Mouse (Mus musculus) limb, embryonic 11.5 days (tissue): ENCODE results near the gene Frmd4b. TPM values are rescaled to one million over a fixed set of nuclear protein-coding genes. Genes with fewer than 3 reads are reported as not detected.

Source experiments
- ATAC-seq: fragments of 200-750 bp; cut with Nextera tagmentation; 2 replicates; pipeline ENCODE4 v1.8.0; 2017; ENCODE audit warnings: low read depth; ENCODE audit not compliant: insufficient number of reproducible peaks, low FRiP score, low TSS enrichment
- DNase-seq: peaks from one replicate; pipeline ENCODE4 v3.0.0-alpha.2; 2015; ENCODE audit warnings: low spot score
- H3K27ac ChIP-seq: fragments of 300-500 bp; sonication (generic); replicated peaks from 2 replicates; pipeline ENCODE4 v1.5.1; 2014; ENCODE audit warnings: low read depth, mild to moderate bottlenecking, low read length
- H3K27me3 ChIP-seq: fragments of 300-500 bp; sonication (generic); 2 replicates; pipeline ENCODE4 v1.6.1; 2014; ENCODE audit warnings: mild to moderate bottlenecking, low read length, mixed read lengths; ENCODE audit not compliant: control insufficient read depth, insufficient read depth
- H3K36me3 ChIP-seq: fragments of 300-500 bp; sonication (generic); 2 replicates; pipeline ENCODE4 v1.6.1; 2014; ENCODE audit warnings: mild to moderate bottlenecking, low read length, moderate library complexity, mixed read lengths; ENCODE audit not compliant: control insufficient read depth, insufficient read depth
- H3K4me1 ChIP-seq: fragments of 300-500 bp; sonication (generic); 2 replicates; pipeline ENCODE4 v1.6.1; 2014; ENCODE audit warnings: low read length, mixed read lengths; ENCODE audit not compliant: control insufficient read depth, insufficient read depth
- H3K4me2 ChIP-seq: fragments of 300-500 bp; sonication (generic); 2 replicates; pipeline ENCODE4 v1.6.1; 2014; ENCODE audit warnings: low read depth, mild to moderate bottlenecking, moderate library complexity; ENCODE audit not compliant: severe bottlenecking
- H3K4me3 ChIP-seq: fragments of 300-500 bp; sonication (generic); 2 replicates; pipeline ENCODE4 v1.5.1; 2014; ENCODE audit warnings: low read depth, low read length
- H3K9ac ChIP-seq: fragments of 300-500 bp; sonication (generic); 2 replicates; pipeline ENCODE4 v1.6.1; 2014; ENCODE audit warnings: mild to moderate bottlenecking, low read length
- H3K9me3 ChIP-seq: fragments of 300-500 bp; sonication (generic); 2 replicates; pipeline ENCODE4 v1.6.1; 2016; ENCODE audit warnings: low read length; ENCODE audit not compliant: control insufficient read depth
- WGBS: fragments of 180-500 bp; shearing (Covaris S2); extraction: QIAGEN DNeasy Blood & Tissue Kit; methylation state at CpG from one replicate; pipeline ENCODE4 v1.1.7; 2014; 5-methylcytosine and 5-hydroxymethylcytosine counted together
- polyA plus RNA-seq: library from polyadenylated mRNA; unstranded; fragments of >200 nt; fragmentation: Nextera tagmentation; extraction: Ambion mirVana; gene quantifications from 2 replicates; pipeline ENCODE4 v1.2.1, GENCODE M21; 2014

Gene Frmd4b
- polyA plus RNA-seq, 1 experiment from 2014 or later: 12.3 TPM

DNA sequence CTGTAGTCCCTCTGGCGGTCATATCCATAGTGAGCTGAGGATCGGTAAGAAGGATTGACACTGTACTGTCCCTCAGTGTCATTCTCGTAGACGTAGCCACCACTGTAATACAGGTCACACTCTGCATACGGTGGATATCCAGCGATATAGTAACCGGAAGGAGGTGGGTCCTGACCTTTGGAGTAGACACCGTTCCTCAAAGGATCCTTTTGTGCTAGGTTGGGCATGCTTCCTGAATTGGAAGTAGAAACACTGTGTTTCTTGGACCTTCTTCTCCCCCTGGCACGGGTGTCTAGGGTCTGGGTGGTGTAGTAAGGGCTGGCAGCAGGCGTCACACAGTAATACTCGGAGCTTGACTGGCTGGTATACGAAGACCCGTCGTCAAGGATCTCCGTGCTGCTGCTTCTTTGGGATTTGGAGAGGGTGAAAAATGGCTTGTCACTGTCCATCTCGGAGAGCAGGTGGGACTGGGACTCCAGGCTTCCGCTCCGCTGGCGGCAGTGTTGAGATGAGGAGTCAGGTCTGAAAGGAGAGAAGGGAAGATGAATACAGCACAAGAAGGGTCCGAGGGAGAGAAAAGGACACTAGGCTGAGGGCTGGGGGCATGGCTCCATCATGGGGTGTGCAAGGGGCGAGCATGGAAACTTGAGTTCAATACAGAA, 321.3 kb downstream of the Frmd4b start:
- 95% methylated on average over 21 of the region's 21 CpGs for WGBS
- no peak for DNase-seq
- peaks cover 3% of the 10 kb centered on the region; the same call in 1 of the 2 replicates for H3K36me3 ChIP-seq

GRCm38 (mm10) chr6:97295416-97295815, 321.9 kb downstream of the Frmd4b start:
- Histone ChIP-seq H3K9ac (no peak overlapping the region), H3K9me3 (no peaks in the 10 kb centered on the region), H3K4me1 (no peaks in the 10 kb centered on the region), H3K4me3 (no peak overlapping the region), H3K27me3 (no peaks in the 10 kb centered on the region), H3K4me2 (no peak overlapping the region), H3K27ac (no peak overlapping the region), H3K36me3 (peaks cover 3% of the 10 kb centered on the region; the same call in 1 of the 2 replicates)
- 83% methylated on average over 9 of the region's 9 CpGs for WGBS
- no peak for DNase-seq
- ATAC-seq: no peak

More for the DNA sequence above, 321.3 kb downstream of the Frmd4b start:
- ATAC-seq: no peak
- no peaks in the 10 kb centered on the region for H3K9me3 ChIP-seq
- no peak overlapping the region for H3K4me3 ChIP-seq
- H3K4me1 ChIP-seq: no peaks in the 10 kb centered on the region
- no peak overlapping the region for H3K27ac ChIP-seq
- no peak overlapping the region for H3K4me2 ChIP-seq
- H3K27me3 ChIP-seq: no peaks in the 10 kb centered on the region
- H3K9ac ChIP-seq: no peak overlapping the region

DNA sequence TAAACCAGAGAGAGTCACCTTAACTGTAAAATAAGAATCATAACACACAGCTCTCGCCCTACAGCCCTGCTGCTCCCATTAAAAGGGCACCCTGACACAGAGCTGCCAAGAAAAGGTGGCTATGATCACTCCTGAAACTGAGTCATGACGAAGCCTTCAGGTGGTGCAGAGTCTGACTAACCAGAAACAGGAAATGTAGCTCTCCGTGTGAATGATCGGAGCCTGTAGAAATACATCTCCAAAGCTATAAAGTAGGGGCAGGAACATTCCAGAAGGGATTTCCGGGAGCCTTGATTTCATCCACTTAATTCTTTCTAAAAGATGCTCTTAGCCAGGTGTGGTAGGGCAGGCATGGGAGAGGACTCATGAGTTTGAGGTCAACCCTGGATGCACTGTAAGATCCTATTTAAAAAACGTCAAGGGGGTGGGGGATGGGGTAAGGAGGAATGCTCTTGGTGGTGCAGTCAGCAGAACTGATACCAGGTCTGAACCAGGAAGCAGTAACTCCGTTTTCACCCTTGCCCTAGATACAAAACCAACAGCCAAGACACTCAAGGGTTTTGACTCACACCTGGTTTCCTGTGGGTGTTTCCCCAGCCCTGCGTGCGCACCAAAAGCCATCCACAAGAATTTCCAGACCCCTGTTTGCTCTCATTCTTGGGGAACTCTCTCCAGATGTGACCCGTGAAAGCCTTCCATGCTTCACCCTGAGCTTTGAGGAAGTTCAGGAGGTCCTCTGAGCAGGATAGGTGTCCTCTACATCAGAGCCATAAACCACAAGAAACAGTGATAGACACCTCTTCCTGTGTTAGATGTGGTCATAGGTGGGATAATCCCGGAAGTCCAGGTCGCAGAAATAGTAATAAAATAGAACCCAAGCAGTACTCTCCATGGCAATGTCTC, 323.4 kb downstream of the Frmd4b start:
- DNase-seq: no peak
- peaks cover 4% of the 10 kb centered on the region; the same call in 1 of the 2 replicates for H3K4me1 ChIP-seq
- H3K36me3 ChIP-seq: peaks cover 3% of the 10 kb centered on the region; the same call in 1 of the 2 replicates
- H3K27me3 ChIP-seq: no peaks in the 10 kb centered on the region
- H3K27ac ChIP-seq: no peak overlapping the region
- no peak overlapping the region for H3K4me2 ChIP-seq
- no peak for ATAC-seq
- H3K9ac ChIP-seq: no peak overlapping the region
- 84% methylated on average over 12 of the region's 12 CpGs for WGBS
- no peaks in the 10 kb centered on the region for H3K9me3 ChIP-seq
- no peak overlapping the region for H3K4me3 ChIP-seq

GRCm38 (mm10) chr6:97292894-97293293, 324.4 kb downstream of the Frmd4b start:
- H3K36me3 ChIP-seq: peaks cover 3% of the 10 kb centered on the region; the same call in 1 of the 2 replicates
- H3K9ac ChIP-seq: no peak overlapping the region
- H3K27ac ChIP-seq: no peak overlapping the region
- no peak for ATAC-seq
- H3K4me1 ChIP-seq: peaks cover 4% of the 10 kb centered on the region; the same call in 1 of the 2 replicates
- H3K4me3 ChIP-seq: no peak overlapping the region
- no peak overlapping the region for H3K4me2 ChIP-seq
- no peaks in the 10 kb centered on the region for H3K9me3 ChIP-seq
- no peak for DNase-seq
- WGBS: 75% methylated on average over 5 of the region's 5 CpGs
- H3K27me3 ChIP-seq: no peaks in the 10 kb centered on the region

DNA sequence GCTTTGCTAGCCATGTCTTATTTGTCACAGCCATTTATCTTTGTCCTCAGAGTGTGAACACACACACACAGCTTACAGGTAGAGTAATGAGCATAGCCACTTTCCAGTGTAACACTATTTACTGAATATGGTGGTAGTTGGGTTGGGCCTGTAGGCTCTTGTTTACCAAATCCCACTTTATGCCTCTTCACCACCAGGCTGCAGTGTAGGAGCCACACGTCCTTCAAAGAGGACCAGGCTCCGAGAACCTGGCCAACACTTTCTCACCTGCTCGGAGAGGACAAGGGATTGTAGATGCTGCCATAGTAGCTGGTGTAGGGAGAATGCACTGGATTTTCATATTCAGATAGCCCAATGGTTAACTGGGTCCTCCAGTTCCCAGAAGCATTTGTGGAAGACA, 325.2 kb downstream of the Frmd4b start:
- ATAC-seq: no peak
- Histone ChIP-seq H3K36me3 (peaks cover 3% of the 10 kb centered on the region; the same call in 1 of the 2 replicates), H3K27ac (no peak overlapping the region), H3K27me3 (no peaks in the 10 kb centered on the region), H3K4me2 (no peak overlapping the region), H3K9ac (no peak overlapping the region), H3K9me3 (no peaks in the 10 kb centered on the region), H3K4me3 (no peak overlapping the region), H3K4me1 (peaks cover 4% of the 10 kb centered on the region; the same call in 1 of the 2 replicates)
- no peak for DNase-seq
- WGBS: 89% methylated on average over 3 of the region's 3 CpGs

DNA sequence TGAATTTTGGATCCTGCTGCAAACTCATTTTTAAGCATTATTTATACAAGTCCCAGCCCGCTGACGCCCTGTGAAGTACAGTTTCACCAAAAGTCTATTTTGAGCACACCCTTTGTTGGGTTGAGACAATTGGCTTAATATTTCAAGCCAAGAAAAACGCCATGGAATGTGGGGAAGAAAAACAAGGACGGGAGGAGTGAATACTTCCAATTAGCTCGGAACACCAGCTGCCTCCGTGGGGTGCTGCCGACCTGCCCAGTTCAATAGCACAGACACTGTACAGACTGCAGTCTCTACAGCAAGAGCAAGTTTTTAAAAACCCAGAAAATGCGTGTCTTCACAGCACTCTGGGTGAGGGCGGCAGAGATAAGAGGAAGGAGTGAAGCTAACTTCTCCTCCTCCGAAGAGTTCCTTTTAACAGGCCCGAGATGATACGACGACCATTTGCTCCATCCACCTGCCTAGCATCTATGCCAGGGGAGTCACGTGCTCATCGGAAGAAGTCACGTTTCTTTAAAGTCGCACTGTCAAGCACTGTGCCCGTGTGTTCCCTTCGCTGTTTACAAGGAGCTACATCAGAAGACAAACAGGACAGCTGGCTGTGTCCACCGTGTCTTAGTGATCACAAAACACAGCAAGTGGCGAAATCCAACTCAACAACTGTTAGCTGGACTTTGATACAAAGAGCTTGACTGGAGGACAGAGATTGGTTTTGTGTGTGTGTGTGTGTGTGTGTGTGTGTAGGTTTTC, 326.0 kb downstream of the Frmd4b start:
- Histone ChIP-seq H3K27me3 (no peaks in the 10 kb centered on the region), H3K9me3 (no peaks in the 10 kb centered on the region), H3K4me2 (no peak overlapping the region), H3K9ac (no peak overlapping the region), H3K36me3 (peaks cover 3% of the 10 kb centered on the region; the same call in 1 of the 2 replicates), H3K27ac (no peak overlapping the region), H3K4me1 (peaks cover 4% of the 10 kb centered on the region; the same call in 1 of the 2 replicates), H3K4me3 (no peak overlapping the region)
- ATAC-seq (no peak), DNase-seq (no peak)
- 84% methylated on average over 21 of the region's 21 CpGs for WGBS

- ATAC-seq (no peak), DNase-seq (no peak)
- Histone ChIP-seq H3K36me3 (peaks cover 3% of the 10 kb centered on the region; the same call in 1 of the 2 replicates), H3K4me1 (peaks cover 4% of the 10 kb centered on the region; the same call in 1 of the 2 replicates), H3K4me3 (no peak overlapping the region), H3K27ac (no peak overlapping the region), H3K9me3 (no peaks in the 10 kb centered on the region), H3K4me2 (no peak overlapping the region), H3K27me3 (no peaks in the 10 kb centered on the region), H3K9ac (no peak overlapping the region)
- WGBS: 78% methylated on average over 3 of the region's 3 CpGs
Observed at GRCm38 (mm10) chr6:97290687-97291086, 326.7 kb downstream of the Frmd4b start.

DNA sequence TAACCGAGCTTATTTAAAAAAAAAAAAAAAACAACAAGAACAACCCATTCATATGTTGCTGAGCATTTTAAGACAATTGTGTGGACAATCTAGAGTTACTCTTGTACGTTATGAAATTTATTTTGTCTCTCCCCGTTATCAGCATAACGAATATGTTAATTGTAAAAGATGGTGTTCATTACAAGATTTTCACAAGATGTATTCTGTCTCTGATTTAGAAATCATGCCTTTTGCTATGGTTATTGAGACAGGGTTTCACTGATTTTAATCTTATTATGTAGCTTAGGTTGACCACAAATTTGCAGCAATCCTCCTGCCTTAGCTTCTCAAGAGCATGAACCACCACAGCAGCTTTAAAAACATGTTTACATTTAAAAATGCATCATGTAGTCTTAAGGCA, 327.5 kb downstream of the Frmd4b start:
- Histone ChIP-seq H3K9me3 (no peaks in the 10 kb centered on the region), H3K36me3 (no peaks in the 10 kb centered on the region; the same call in 1 of the 2 replicates), H3K4me3 (no peak overlapping the region), H3K4me2 (no peak overlapping the region), H3K9ac (no peak overlapping the region), H3K4me1 (peaks cover 4% of the 10 kb centered on the region; the same call in 1 of the 2 replicates), H3K27me3 (no peaks in the 10 kb centered on the region), H3K27ac (no peak overlapping the region)
- no peak for ATAC-seq
- WGBS: 87% methylated on average over 4 of the region's 4 CpGs
- no peak for DNase-seq
